Mouse (Mus musculus) MEL (cell line): ENCODE data around the gene Ildr2. TPM values are rescaled to one million over a fixed set of nuclear protein-coding genes. Genes with fewer than 3 reads are reported as not detected.

Experiments
- DNase-seq: peaks from one replicate; pipeline ENCODE4 v3.0.0; 2011; ENCODE audit warnings: low read depth, low spot score
- H3K27ac ChIP-seq: 2 replicates; pipeline ENCODE4 v1.5.1; 2012; ENCODE audit warnings: low read depth, mild to moderate bottlenecking, control low read depth, low read length, moderate library complexity; ENCODE audit not compliant: control insufficient read depth
- H3K27me3 ChIP-seq, 2 experiments: fragments of 150-350 bp in 1 of 2; sonication (generic) in 1 of 2; 2 replicates each; pipeline ENCODE4 v1.6.1; 2012; ENCODE audit warnings: low read length in 2 of 2, mild to moderate bottlenecking in 2 of 2, improper control_type of control experiment in 1 of 2, moderate library complexity in 1 of 2; ENCODE audit not compliant: insufficient read depth in 2 of 2, control insufficient read depth in 1 of 2
- H3K36me3 ChIP-seq, 2 experiments: 2 replicates each; pipeline ENCODE4 v1.6.1; 2012 to 2014; ENCODE audit warnings: low read length in 2 of 2, improper control_type of control experiment in 1 of 2, inconsistent platforms in 1 of 2, mild to moderate bottlenecking in 1 of 2; ENCODE audit not compliant: insufficient read depth in 2 of 2, control insufficient read depth in 1 of 2
- H3K4me1 ChIP-seq, 2 experiments: fragments of 150-350 bp in 1 of 2; sonication (generic) in 1 of 2; 2 replicates each; pipeline ENCODE4 v1.6.1; 2012; ENCODE audit warnings: low read length in 2 of 2, improper control_type of control experiment in 1 of 2, mild to moderate bottlenecking in 1 of 2; ENCODE audit not compliant: insufficient read depth in 2 of 2, control insufficient read depth in 1 of 2
- H3K4me3 ChIP-seq, 2 experiments: fragments of 150-350 bp in 1 of 2; sonication (generic) in 1 of 2; 2 replicates each; pipeline ENCODE4 v1.5.1; 2012; ENCODE audit warnings: low read depth in 2 of 2, low read length in 2 of 2, mild to moderate bottlenecking in 2 of 2, moderate library complexity in 2 of 2, control low read depth in 1 of 2, improper control_type of control experiment in 1 of 2; ENCODE audit not compliant: control insufficient read depth in 1 of 2, insufficient read depth in 1 of 2
- H3K79me2 ChIP-seq: 2 replicates; pipeline ENCODE4 v1.6.1; 2012; ENCODE audit warnings: mild to moderate bottlenecking, low read length, moderate library complexity; ENCODE audit not compliant: control insufficient read depth, poor library complexity, insufficient read depth
- H3K9ac ChIP-seq: 2 replicates; pipeline ENCODE4 v1.6.1; 2012; ENCODE audit warnings: low read depth, mild to moderate bottlenecking, control low read depth, low read length, moderate library complexity; ENCODE audit not compliant: control insufficient read depth, poor library complexity, severe bottlenecking
- H3K9me3 ChIP-seq: fragments of 150-350 bp; sonication (generic); replicated peaks from 2 replicates; pipeline ENCODE4 v1.6.1; 2012; ENCODE audit warnings: mild to moderate bottlenecking, low read length, improper control_type of control experiment, moderate library complexity; ENCODE audit not compliant: insufficient read depth
- CHD1 ChIP-seq: IDR thresholded peaks from 2 replicates; pipeline ENCODE4 v1.6.1; 2012; ENCODE audit warnings: low read depth, mild to moderate bottlenecking, inconsistent platforms, low read length, improper control_type of control experiment
- CHD2 ChIP-seq: IDR thresholded peaks from 2 replicates; pipeline ENCODE4 v1.6.1; 2011; ENCODE audit warnings: low read length, improper control_type of control experiment
- CTCF ChIP-seq, 3 experiments: IDR thresholded peaks in 2 of 3; conservative IDR thresholded peaks in 1 of 3; 2 replicates each; pipeline ENCODE4 v1.5.1; 2011 to 2012; ENCODE audit warnings: low read length in 3 of 3, low read depth in 2 of 3, mild to moderate bottlenecking in 2 of 3, improper control_type of control experiment in 1 of 3, inconsistent platforms in 1 of 3, mixed read lengths in 1 of 3, moderate library complexity in 1 of 3; ENCODE audit not compliant: control insufficient read depth in 1 of 3, insufficient read depth in 1 of 3, poor library complexity in 1 of 3, severe bottlenecking in 1 of 3
- E2F4 ChIP-seq: IDR thresholded peaks from 2 replicates; pipeline ENCODE4 v1.6.1; 2011; ENCODE audit warnings: low read depth, low read length, improper control_type of control experiment, borderline replicate concordance
- EP300 ChIP-seq, 2 experiments: IDR thresholded peaks; 2 replicates each; pipeline ENCODE4 v1.6.1; 2011; ENCODE audit warnings: improper control_type of control experiment in 2 of 2, low read length in 2 of 2, low read depth in 1 of 2, mild to moderate bottlenecking in 1 of 2
- ETS1 ChIP-seq: IDR thresholded peaks from 2 replicates; pipeline ENCODE4 v1.6.1; 2012; ENCODE audit warnings: low read depth, mild to moderate bottlenecking, inconsistent platforms, low read length, improper control_type of control experiment, moderate library complexity
- HCFC1 ChIP-seq: IDR thresholded peaks from 2 replicates; pipeline ENCODE4 v1.6.1; 2012; ENCODE audit warnings: low read depth, mild to moderate bottlenecking, inconsistent platforms, low read length, improper control_type of control experiment, moderate library complexity
- JUND ChIP-seq: IDR thresholded peaks from 2 replicates; pipeline ENCODE4 v1.6.1; 2011; ENCODE audit warnings: low read depth, mild to moderate bottlenecking, improper control_type of control experiment, low read length
- KAT2A ChIP-seq: conservative IDR thresholded peaks from 2 replicates; pipeline ENCODE4 v1.6.1; 2012; ENCODE audit warnings: low read depth, low read length, improper control_type of control experiment, inconsistent platforms
- MAFK ChIP-seq: IDR thresholded peaks from 2 replicates; pipeline ENCODE4 v1.6.1; 2011; ENCODE audit warnings: low read depth, mild to moderate bottlenecking, low read length, improper control_type of control experiment, borderline replicate concordance
- MAX ChIP-seq: IDR thresholded peaks from 2 replicates; pipeline ENCODE4 v1.6.1; 2011; ENCODE audit warnings: low read length, improper control_type of control experiment
- MAZ ChIP-seq: IDR thresholded peaks from 2 replicates; pipeline ENCODE4 v1.6.1; 2012; ENCODE audit warnings: low read depth, mild to moderate bottlenecking, inconsistent platforms, low read length, improper control_type of control experiment
- MYB ChIP-seq: IDR thresholded peaks from 2 replicates; pipeline ENCODE4 v1.6.1; 2011; ENCODE audit warnings: mild to moderate bottlenecking, low read depth, low read length, improper control_type of control experiment
- MYC ChIP-seq: IDR thresholded peaks from 2 replicates; pipeline ENCODE4 v1.6.1; 2011; ENCODE audit warnings: low read depth, mild to moderate bottlenecking, low read length, improper control_type of control experiment, moderate library complexity
- NRF1 ChIP-seq: IDR thresholded peaks from 2 replicates; pipeline ENCODE4 v1.6.1; 2014; ENCODE audit warnings: low read depth, mild to moderate bottlenecking, inconsistent platforms, low read length, improper control_type of control experiment, moderate library complexity; ENCODE audit not compliant: poor library complexity, insufficient read depth, severe bottlenecking
- POLR2A ChIP-seq, 2 experiments: IDR thresholded peaks; 2 replicates each; pipeline ENCODE4 v1.6.1; 2011 to 2012; ENCODE audit warnings: low read length in 2 of 2, mild to moderate bottlenecking in 2 of 2, control low read depth in 1 of 2, improper control_type of control experiment in 1 of 2, low read depth in 1 of 2, moderate library complexity in 1 of 2; ENCODE audit not compliant: control insufficient read depth in 1 of 2, insufficient read depth in 1 of 2, poor library complexity in 1 of 2
- SIN3A ChIP-seq: IDR thresholded peaks from 2 replicates; pipeline ENCODE4 v1.6.1; 2012; ENCODE audit warnings: low read length, improper control_type of control experiment, inconsistent platforms
- TAL1 ChIP-seq: IDR thresholded peaks from 2 replicates; pipeline ENCODE4 v1.6.1; 2012; ENCODE audit warnings: mild to moderate bottlenecking, inconsistent platforms, low read length, moderate library complexity, mixed read lengths
- TCF12 ChIP-seq: IDR thresholded peaks from 2 replicates; pipeline ENCODE4 v1.6.1; 2014; ENCODE audit warnings: low read depth, mild to moderate bottlenecking, inconsistent platforms, low read length, improper control_type of control experiment, moderate library complexity
- USF1 ChIP-seq: IDR thresholded peaks from 2 replicates; pipeline ENCODE4 v1.6.1; 2014; ENCODE audit warnings: low read depth, mild to moderate bottlenecking, inconsistent platforms, low read length, improper control_type of control experiment, moderate library complexity
- ZMIZ1 ChIP-seq: IDR thresholded peaks from 2 replicates; pipeline ENCODE4 v1.6.1; 2012; ENCODE audit warnings: low read depth, mild to moderate bottlenecking, inconsistent platforms, low read length, improper control_type of control experiment, moderate library complexity
- ZNF384 ChIP-seq: IDR thresholded peaks from 2 replicates; pipeline ENCODE4 v1.6.1; 2012; ENCODE audit warnings: low read depth, mild to moderate bottlenecking, inconsistent platforms, low read length, improper control_type of control experiment
- polyA plus RNA-seq, 2 experiments: library from polyadenylated mRNA; stranded (reverse) in 1 of 2; unstranded in 1 of 2; fragments of >175 nt in 1 of 2; fragments of >200 nt in 1 of 2; gene quantifications; 2 replicates each; pipeline versions ENCODE4 v1.2.1 to v1.2.4; 2012; ENCODE audit warnings: low replicate concordance in 2 of 2, low read depth in 1 of 2; ENCODE audit not compliant: insufficient read length in 2 of 2, insufficient read depth in 1 of 2, missing spikeins in 1 of 2
- total RNA-seq: library from RNA; depleted of rRNA; stranded (reverse); fragments of 300-350 nt; gene quantifications from 2 replicates; pipeline ENCODE4 v1.2.3, GENCODE M21; 2012

Gene Ildr2
- total and polyA plus RNA-seq, 3 experiments, result not detected

DNA sequence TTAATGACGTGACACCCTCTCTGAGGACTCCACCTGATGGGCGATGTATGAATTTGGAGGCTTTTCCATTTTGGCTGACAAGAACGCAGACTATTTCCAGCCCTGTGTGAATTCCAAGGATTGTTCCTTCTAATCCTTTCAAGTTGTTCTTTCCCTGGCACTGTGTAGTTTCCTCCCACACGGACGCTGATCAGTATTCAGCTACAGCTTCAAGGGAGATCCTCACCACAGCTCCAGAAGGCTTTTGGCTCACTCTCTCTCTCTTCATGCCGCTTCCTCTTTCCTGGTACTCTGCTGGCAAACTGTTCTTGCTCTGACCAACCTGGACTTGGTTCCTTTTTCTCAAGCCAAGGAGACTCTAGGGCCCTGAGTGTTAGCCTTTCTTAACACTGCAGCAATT, 9.7 kb upstream of the Ildr2 start:
- Histone ChIP-seq H3K36me3 (no peaks in the 10 kb centered on the region), H3K4me3 (no peak overlapping the region), H3K27me3 (no peaks in the 10 kb centered on the region), H3K9ac (no peak overlapping the region)
- TF ChIP-seq ZMIZ1, result no peak
- TF ChIP-seq, all 39 proteins: peak for 0
- no peaks in the 10 kb centered on the region for H3K9me3 ChIP-seq
- no peak overlapping the region for H3K27ac ChIP-seq
- peak; percentile 7 for DNase-seq
- no peaks in the 10 kb centered on the region for H3K4me1 ChIP-seq
- no peaks in the 10 kb centered on the region for H3K79me2 ChIP-seq

DNA sequence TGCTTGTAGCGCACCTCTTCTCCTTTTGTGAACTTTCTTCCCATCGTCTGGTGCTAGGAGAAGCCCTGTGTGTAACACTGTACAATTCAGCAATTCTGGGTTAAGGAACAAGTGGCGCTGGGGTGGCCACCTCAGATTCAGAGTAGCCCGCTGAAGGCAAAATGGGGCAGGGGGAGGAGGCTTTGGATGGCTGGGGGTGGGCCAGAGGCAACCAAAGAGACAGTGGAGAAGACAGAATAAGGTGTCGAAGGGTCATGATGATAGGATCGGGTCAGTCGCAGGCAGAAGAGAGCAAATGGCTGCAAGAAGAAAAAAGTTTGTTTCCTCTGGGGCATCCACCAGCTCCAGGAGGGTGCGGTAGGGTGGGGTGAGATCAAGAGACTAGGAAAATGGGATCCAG, 1.2 kb downstream of the Ildr2 start:
- no peak for TF ChIP-seq USF1
- TF ChIP-seq MYC, result no peak
- TF ChIP-seq CHD2, result no peak
- TF ChIP-seq ETS1, result no peak
- no peak for TF ChIP-seq KAT2A
- no peak for TF ChIP-seq E2F4
- no peak for TF ChIP-seq NRF1
- TF ChIP-seq JUND, result no peak
- TF ChIP-seq MAZ, result no peak
- no peak for TF ChIP-seq POLR2A (IDR thresholded peaks at IDR 0.05; ENCODE audit: control insufficient read depth in 1 of 2, insufficient read depth in 1 of 2, low read depth in 1 of 2, low read length in 2 of 2, poor library complexity in 1 of 2)
- no peak for TF ChIP-seq TCF12
- TF ChIP-seq, all 39 proteins: peak for 0
- Histone ChIP-seq H3K27me3 (no peaks in the 10 kb centered on the region; a peak in 1 of 4 replicates), H3K9me3 (no peaks in the 10 kb centered on the region)

DNA sequence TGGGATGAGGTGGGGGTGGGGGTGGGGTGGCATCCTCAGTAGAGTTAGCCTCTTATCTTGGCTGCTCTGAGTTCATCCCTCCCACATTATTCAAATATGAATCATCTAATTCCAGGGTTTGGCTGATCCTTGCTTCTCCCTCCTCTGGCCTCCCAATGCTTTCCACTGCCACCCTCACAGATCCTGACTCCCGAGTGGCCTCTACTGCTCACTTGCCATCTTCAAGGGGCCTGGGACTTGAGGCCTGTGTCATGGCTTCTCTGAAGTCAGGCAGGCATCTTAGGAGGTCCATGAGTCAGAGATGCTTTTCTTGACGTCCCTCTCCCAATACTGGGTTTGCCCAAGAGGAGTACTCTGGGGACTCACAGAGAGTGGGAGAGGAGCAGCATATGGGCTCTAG, 1.7 kb downstream of the Ildr2 start:
- Histone ChIP-seq H3K79me2 (no peaks in the 10 kb centered on the region), H3K9ac (no peak overlapping the region), H3K4me3 (no peak overlapping the region), H3K9me3 (no peaks in the 10 kb centered on the region), H3K27ac (no peak overlapping the region), H3K36me3 (no peaks in the 10 kb centered on the region), H3K4me1 (no peaks in the 10 kb centered on the region), H3K27me3 (no peaks in the 10 kb centered on the region; a peak in 1 of 4 replicates)
- no peak for DNase-seq
- TF ChIP-seq POLR2A (IDR thresholded peaks at IDR 0.05; ENCODE audit: control insufficient read depth in 1 of 2, insufficient read depth in 1 of 2, low read depth in 1 of 2, low read length in 2 of 2, poor library complexity in 1 of 2) (no peak), ZMIZ1 (no peak), E2F4 (no peak), NRF1 (no peak), MYB (no peak), SIN3A (no peak), MAFK (no peak), CHD1 (no peak), HCFC1 (no peak), MAX (no peak), JUND (no peak), TAL1 (no peak), CTCF (IDR thresholded peaks at IDR 0.05 in 2 of 3, conservative IDR thresholded peaks at IDR 0.05 in 1 of 3; ENCODE audit: control insufficient read depth in 1 of 3, insufficient read depth in 1 of 3, low read depth in 2 of 3, low read length in 3 of 3, poor library complexity in 1 of 3, severe bottlenecking in 1 of 3) (no peak), EP300 (IDR thresholded peaks at IDR 0.05; ENCODE audit: low read depth in 1 of 2, low read length in 2 of 2) (no peak), CHD2 (no peak), ZNF384 (no peak), KAT2A (no peak), MYC (no peak)
- TF ChIP-seq, all 39 proteins: peak for 0

More for the DNA sequence above, 1.2 kb downstream of the Ildr2 start:
- Histone ChIP-seq H3K4me1 (no peaks in the 10 kb centered on the region), H3K27ac (no peak overlapping the region), H3K9ac (no peak overlapping the region), H3K4me3 (no peak overlapping the region), H3K79me2 (no peaks in the 10 kb centered on the region), H3K36me3 (no peaks in the 10 kb centered on the region)
- no peak for DNase-seq
